Mouse (Mus musculus): ENCODE measurements at regions not wholly inside any gene's neighbourhood (a gene's known extent, or its start where the extent isn't known, plus 50 kb on each side); places are given as distances from the start of the nearest gene placed in this dataset.

GRCm38 (mm10) chr9:32835626-32835971, 199.6 kb downstream of the Ets1 start:
- Histone ChIP-seq H3K9ac (ENCODE audit: low read length) (no peak overlapping the region), H3K4me3 (ENCODE audit: low read depth, low read length) (no peak overlapping the region), H3K4me1 (ENCODE audit: control insufficient read depth, insufficient read depth, low read length) (peaks cover 7% of the 10 kb centered on the region), H3K9me3 (ENCODE audit: control insufficient read depth, low read length) (no peaks in the 10 kb centered on the region), H3K4me2 (no peak overlapping the region), H3K27me3 (ENCODE audit: control insufficient read depth, insufficient read depth, low read length) (no peaks in the 10 kb centered on the region), H3K27ac (ENCODE audit: low read depth, low read length) (no peak overlapping the region), H3K36me3 (ENCODE audit: control insufficient read depth, insufficient read depth, low read length) (no peaks in the 10 kb centered on the region)
- DNase-seq (ENCODE audit: low spot score, missing footprints) (no peak), ATAC-seq (ENCODE audit: low FRiP score) (no peak)
- WGBS: 25% methylated on average over 4 of the region's 4 CpGs

- WGBS: 63% methylated on average over 5 of the region's 5 CpGs
- DNase-seq (ENCODE audit: low spot score, missing footprints): no peak
- no peak overlapping the region for H3K4me2 ChIP-seq
- no peaks in the 10 kb centered on the region for H3K9me3 ChIP-seq (ENCODE audit: control insufficient read depth, low read length)
- H3K27me3 ChIP-seq (ENCODE audit: control insufficient read depth, insufficient read depth, low read length): no peaks in the 10 kb centered on the region
- no peak overlapping the region for H3K27ac ChIP-seq (ENCODE audit: low read depth, low read length)
- no peak overlapping the region for H3K9ac ChIP-seq (ENCODE audit: low read length)
- ATAC-seq (ENCODE audit: low FRiP score): no peak
- no peak overlapping the region for H3K4me3 ChIP-seq (ENCODE audit: low read depth, low read length)
- H3K36me3 ChIP-seq (ENCODE audit: control insufficient read depth, insufficient read depth, low read length): no peaks in the 10 kb centered on the region
- H3K4me1 ChIP-seq (ENCODE audit: control insufficient read depth, insufficient read depth, low read length): peaks cover 7% of the 10 kb centered on the region
These were observed 200.3 kb downstream of the Ets1 start for GRCm38 (mm10) chr9:32836371-32836770.

GRCm38 (mm10) chr9:32847361-32847760, 211.3 kb downstream of the Ets1 start:
- Histone ChIP-seq H3K9ac (ENCODE audit: low read length) (no peak overlapping the region), H3K4me2 (no peak overlapping the region), H3K36me3 (ENCODE audit: control insufficient read depth, insufficient read depth, low read length) (no peaks in the 10 kb centered on the region), H3K9me3 (ENCODE audit: control insufficient read depth, low read length) (no peaks in the 10 kb centered on the region), H3K4me3 (ENCODE audit: low read depth, low read length) (no peak overlapping the region), H3K4me1 (ENCODE audit: control insufficient read depth, insufficient read depth, low read length) (no peaks in the 10 kb centered on the region), H3K27me3 (ENCODE audit: control insufficient read depth, insufficient read depth, low read length) (no peaks in the 10 kb centered on the region), H3K27ac (ENCODE audit: low read depth, low read length) (no peak overlapping the region)
- WGBS: 88% methylated on average over 2 of the region's 2 CpGs
- DNase-seq (ENCODE audit: low spot score, missing footprints) (no peak), ATAC-seq (ENCODE audit: low FRiP score) (no peak)

GRCm38 (mm10) chr9:32852282-32852681, 216.3 kb downstream of the Ets1 start:
- no peaks in the 10 kb centered on the region for H3K9me3 ChIP-seq (ENCODE audit: control insufficient read depth, low read length)
- ATAC-seq (ENCODE audit: low FRiP score) (no peak), DNase-seq (ENCODE audit: low spot score, missing footprints) (no peak)
- 76% methylated on average over 3 of the region's 3 CpGs for WGBS
- no peak overlapping the region for H3K4me3 ChIP-seq (ENCODE audit: low read depth, low read length)
- no peaks in the 10 kb centered on the region for H3K27me3 ChIP-seq (ENCODE audit: control insufficient read depth, insufficient read depth, low read length)
- H3K4me1 ChIP-seq (ENCODE audit: control insufficient read depth, insufficient read depth, low read length): no peaks in the 10 kb centered on the region
- no peak overlapping the region for H3K9ac ChIP-seq (ENCODE audit: low read length)
- no peak overlapping the region for H3K4me2 ChIP-seq
- H3K36me3 ChIP-seq (ENCODE audit: control insufficient read depth, insufficient read depth, low read length): no peaks in the 10 kb centered on the region
- no peak overlapping the region for H3K27ac ChIP-seq (ENCODE audit: low read depth, low read length)

- DNase-seq (ENCODE audit: low spot score, missing footprints): peak; percentile 51
- Histone ChIP-seq H3K9ac (ENCODE audit: low read length) (no peak overlapping the region), H3K36me3 (ENCODE audit: control insufficient read depth, insufficient read depth, low read length) (no peaks in the 10 kb centered on the region), H3K4me2 (no peak overlapping the region), H3K9me3 (ENCODE audit: control insufficient read depth, low read length) (no peaks in the 10 kb centered on the region), H3K27ac (ENCODE audit: low read depth, low read length) (no peak overlapping the region), H3K4me1 (ENCODE audit: control insufficient read depth, insufficient read depth, low read length) (no peaks in the 10 kb centered on the region), H3K27me3 (ENCODE audit: control insufficient read depth, insufficient read depth, low read length) (no peaks in the 10 kb centered on the region), H3K4me3 (ENCODE audit: low read depth, low read length) (no peak overlapping the region)
- no peak for ATAC-seq (ENCODE audit: low FRiP score)
- WGBS: 77% methylated on average over 5 of the region's 5 CpGs
These were observed 227.3 kb downstream of the Ets1 start for GRCm38 (mm10) chr9:32863286-32863685.

GRCm38 (mm10) chr9:32868936-32869335, 232.9 kb downstream of the Ets1 start:
- Histone ChIP-seq H3K9me3 (ENCODE audit: control insufficient read depth, low read length) (no peaks in the 10 kb centered on the region), H3K9ac (ENCODE audit: low read length) (no peak overlapping the region), H3K4me2 (no peak overlapping the region), H3K27ac (ENCODE audit: low read depth, low read length) (no peak overlapping the region), H3K4me3 (ENCODE audit: low read depth, low read length) (no peak overlapping the region), H3K36me3 (ENCODE audit: control insufficient read depth, insufficient read depth, low read length) (no peaks in the 10 kb centered on the region), H3K4me1 (ENCODE audit: control insufficient read depth, insufficient read depth, low read length) (no peaks in the 10 kb centered on the region), H3K27me3 (ENCODE audit: control insufficient read depth, insufficient read depth, low read length) (no peaks in the 10 kb centered on the region)
- ATAC-seq (ENCODE audit: low FRiP score): no peak
- WGBS: 87% methylated on average over 8 of the region's 8 CpGs
- DNase-seq (ENCODE audit: low spot score, missing footprints): peak; percentile 81

- H3K27me3 ChIP-seq (ENCODE audit: control insufficient read depth, insufficient read depth, low read length): no peaks in the 10 kb centered on the region
- no peak overlapping the region for H3K4me2 ChIP-seq
- H3K4me3 ChIP-seq (ENCODE audit: low read depth, low read length): no peak overlapping the region
- H3K9ac ChIP-seq (ENCODE audit: low read length): no peak overlapping the region
- ATAC-seq (ENCODE audit: low FRiP score): no peak
- WGBS: 77% methylated on average over 6 of the region's 6 CpGs
- no peaks in the 10 kb centered on the region for H3K9me3 ChIP-seq (ENCODE audit: control insufficient read depth, low read length)
- no peaks in the 10 kb centered on the region for H3K36me3 ChIP-seq (ENCODE audit: control insufficient read depth, insufficient read depth, low read length)
- DNase-seq (ENCODE audit: low spot score, missing footprints): no peak
- no peaks in the 10 kb centered on the region for H3K4me1 ChIP-seq (ENCODE audit: control insufficient read depth, insufficient read depth, low read length)
- H3K27ac ChIP-seq (ENCODE audit: low read depth, low read length): no peak overlapping the region
These were observed 238.4 kb downstream of the Ets1 start for GRCm38 (mm10) chr9:32874306-32874875.

GRCm38 (mm10) chr9:32882819-32883587, 247.0 kb downstream of the Ets1 start:
- Histone ChIP-seq H3K9ac (ENCODE audit: low read length) (no peak overlapping the region), H3K4me1 (ENCODE audit: control insufficient read depth, insufficient read depth, low read length) (no peaks in the 10 kb centered on the region), H3K27ac (ENCODE audit: low read depth, low read length) (no peak overlapping the region), H3K27me3 (ENCODE audit: control insufficient read depth, insufficient read depth, low read length) (no peaks in the 10 kb centered on the region), H3K4me2 (no peak overlapping the region), H3K4me3 (ENCODE audit: low read depth, low read length) (no peak overlapping the region), H3K36me3 (ENCODE audit: control insufficient read depth, insufficient read depth, low read length) (no peaks in the 10 kb centered on the region), H3K9me3 (ENCODE audit: control insufficient read depth, low read length) (no peaks in the 10 kb centered on the region)
- DNase-seq (ENCODE audit: low spot score, missing footprints) (no peak), ATAC-seq (ENCODE audit: low FRiP score) (no peak)
- WGBS: 80% methylated on average over 7 of the region's 7 CpGs

GRCm38 (mm10) chr9:32886008-32886650, 250.1 kb downstream of the Ets1 start:
- H3K4me1 ChIP-seq (ENCODE audit: control insufficient read depth, insufficient read depth, low read length): no peaks in the 10 kb centered on the region
- H3K27ac ChIP-seq (ENCODE audit: low read depth, low read length): no peak overlapping the region
- H3K9me3 ChIP-seq (ENCODE audit: control insufficient read depth, low read length): no peaks in the 10 kb centered on the region
- 60% methylated on average over 6 of the region's 6 CpGs for WGBS
- H3K4me2 ChIP-seq: no peak overlapping the region
- DNase-seq (ENCODE audit: low spot score, missing footprints) (peak; percentile 82), ATAC-seq (ENCODE audit: low FRiP score) (no peak)
- no peak overlapping the region for H3K4me3 ChIP-seq (ENCODE audit: low read depth, low read length)
- H3K9ac ChIP-seq (ENCODE audit: low read length): no peak overlapping the region
- no peaks in the 10 kb centered on the region for H3K27me3 ChIP-seq (ENCODE audit: control insufficient read depth, insufficient read depth, low read length)
- H3K36me3 ChIP-seq (ENCODE audit: control insufficient read depth, insufficient read depth, low read length): no peaks in the 10 kb centered on the region
